Mouse (Mus musculus) activated CD4-positive, CD25-positive, alpha-beta regulatory T cell, adult 4 months (primary cell): ENCODE results near the gene Taf5l. TPM values are rescaled to one million over a fixed set of nuclear protein-coding genes. Genes with fewer than 3 reads are reported as not detected.

Experiments
- ATAC-seq: one replicate; pipeline ENCODE4 v1.8.0; 2017
- polyA plus RNA-seq, 2 experiments: library from polyadenylated mRNA; unstranded; fragments of 100-300 nt; shearing (Covaris generic); gene quantifications; one replicate each; pipeline ENCODE4 v1.2.1; 2017

Taf5l gene
- polyA plus RNA-seq, 2 experiments from 2014 or later = 12.0 to 13.7 TPM

DNA sequence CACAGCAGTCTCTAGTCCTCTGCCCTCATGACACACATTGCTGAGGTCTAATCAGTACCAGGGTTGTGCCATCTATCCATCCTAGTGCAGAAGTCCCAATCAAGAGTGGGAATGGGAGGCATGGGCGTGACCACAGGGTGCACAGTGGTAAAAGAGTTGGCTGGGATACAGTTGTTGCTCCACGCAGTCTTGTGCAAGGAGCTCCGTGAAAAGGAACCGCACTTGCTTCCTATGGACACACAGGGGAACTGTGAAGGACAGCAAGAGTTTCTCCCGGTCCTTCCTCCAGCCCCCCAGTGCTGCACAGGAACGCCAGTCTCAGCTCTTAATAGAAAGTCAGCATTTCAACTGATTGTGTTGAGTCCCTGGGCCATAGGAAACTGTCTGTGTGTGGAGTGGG lies 61.7 kb downstream of the Taf5l start:
- no peak for ATAC-seq

DNA sequence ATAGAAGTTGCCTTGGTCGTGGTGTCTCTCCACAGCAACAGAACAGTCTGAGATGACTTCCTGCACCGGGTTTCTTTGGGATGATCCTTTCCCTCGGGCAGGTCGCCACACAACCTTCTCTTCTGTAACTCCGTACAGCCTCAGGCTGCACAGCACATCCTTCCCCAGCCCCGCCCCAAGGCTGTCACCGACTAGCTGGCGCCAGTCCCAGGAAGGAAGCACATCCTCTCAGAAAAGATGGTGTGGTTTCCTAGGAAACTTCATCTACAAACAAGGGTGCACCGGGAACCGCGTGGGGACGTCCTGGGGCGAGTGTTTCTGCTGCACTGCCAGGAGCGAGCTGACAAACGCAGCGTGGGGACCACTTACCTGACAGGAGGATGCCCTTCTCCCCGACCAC lies 63.1 kb downstream of the Taf5l start:
- no peak for ATAC-seq

DNA sequence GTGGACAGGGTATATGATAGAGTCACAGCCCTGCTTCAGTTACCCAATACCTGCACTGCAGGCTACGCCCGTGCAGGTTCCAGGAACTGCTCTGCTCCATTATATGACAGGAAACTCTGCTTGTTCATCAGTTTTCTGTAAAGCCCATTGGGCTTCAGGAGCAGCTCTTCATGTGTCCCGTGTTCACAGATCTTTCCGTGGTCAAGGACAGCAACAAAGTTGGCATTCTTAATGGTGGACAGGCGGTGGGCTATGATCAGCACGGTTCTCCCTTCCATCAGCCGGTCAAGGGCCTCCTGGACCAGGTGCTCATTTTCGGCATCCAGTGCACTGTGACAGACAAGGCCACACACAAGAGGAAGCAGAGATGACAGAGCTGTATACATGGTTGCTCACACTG lies 67.0 kb downstream of the Taf5l start:
- no peak for ATAC-seq

DNA sequence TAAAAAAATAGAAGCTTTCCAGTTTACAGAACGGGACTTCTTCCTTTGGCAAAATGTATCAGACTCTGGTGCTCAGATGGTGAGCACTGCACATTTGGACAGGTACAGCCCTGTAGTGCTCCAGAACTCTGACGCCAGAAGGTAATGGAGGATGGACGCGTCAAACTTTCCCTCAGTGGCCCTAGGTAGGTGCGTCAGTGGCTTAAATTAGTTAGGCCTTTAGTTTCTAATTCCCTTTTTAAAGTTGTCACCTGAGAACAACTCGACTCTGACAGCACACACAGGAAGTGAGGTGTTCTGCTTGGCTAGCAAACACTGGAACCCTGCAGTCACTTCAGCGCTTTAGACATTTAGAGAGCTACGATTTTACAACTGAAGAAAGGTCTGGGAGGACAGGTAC lies 67.5 kb downstream of the Taf5l start:
- no peak for ATAC-seq

DNA sequence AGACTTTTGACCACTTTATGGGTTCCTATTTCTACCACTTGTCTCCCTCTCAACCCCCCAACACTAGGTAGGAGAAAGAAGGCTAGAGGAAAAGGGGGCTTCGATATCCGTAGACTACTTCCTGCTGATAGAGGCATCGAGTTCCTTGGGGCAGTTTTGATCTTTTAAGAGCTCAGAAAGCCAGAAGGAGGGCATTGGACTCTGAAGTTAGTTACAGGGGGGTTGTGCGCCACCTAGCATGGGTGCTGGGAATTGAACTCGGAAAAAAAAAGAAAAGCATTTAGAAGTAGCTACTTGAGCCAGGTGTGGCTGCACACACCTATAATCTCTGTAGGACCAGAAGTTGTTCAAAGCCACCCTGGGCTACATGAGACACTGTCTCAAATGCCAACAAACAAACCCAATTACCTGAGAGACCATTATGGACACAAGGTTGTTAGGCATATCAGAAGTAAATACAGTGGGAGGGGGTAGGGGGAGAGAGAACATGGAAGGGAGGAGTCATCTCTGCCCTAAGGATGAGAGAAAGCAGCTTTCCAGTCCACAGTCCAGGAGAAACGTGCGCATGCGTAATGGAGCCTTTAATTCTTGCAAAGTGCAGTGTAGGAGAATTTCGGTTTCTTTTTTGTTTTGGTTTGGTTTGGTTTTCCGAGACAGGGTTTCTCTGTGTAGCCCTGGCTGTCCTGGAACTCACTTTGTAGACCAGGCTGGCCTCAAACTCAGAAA lies 71.0 kb downstream of the Taf5l start:
- ATAC-seq = peak; percentile 58

DNA sequence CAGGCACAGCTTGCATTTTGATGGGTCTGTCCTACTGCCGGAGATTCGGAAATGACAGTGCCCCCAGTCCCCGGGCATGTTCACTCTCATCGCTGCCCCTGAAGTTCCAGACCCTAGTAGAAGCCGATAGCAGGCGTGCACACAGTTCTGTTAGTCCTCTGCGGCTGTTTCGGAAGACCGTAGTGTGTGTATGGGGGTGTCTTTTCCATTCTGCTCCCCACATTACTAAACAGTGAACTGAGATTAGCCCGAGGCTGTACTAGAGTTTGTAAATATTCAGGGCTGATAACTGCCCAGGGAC lies 71.6 kb downstream of the Taf5l start:
- peak; percentile 14 for ATAC-seq

DNA sequence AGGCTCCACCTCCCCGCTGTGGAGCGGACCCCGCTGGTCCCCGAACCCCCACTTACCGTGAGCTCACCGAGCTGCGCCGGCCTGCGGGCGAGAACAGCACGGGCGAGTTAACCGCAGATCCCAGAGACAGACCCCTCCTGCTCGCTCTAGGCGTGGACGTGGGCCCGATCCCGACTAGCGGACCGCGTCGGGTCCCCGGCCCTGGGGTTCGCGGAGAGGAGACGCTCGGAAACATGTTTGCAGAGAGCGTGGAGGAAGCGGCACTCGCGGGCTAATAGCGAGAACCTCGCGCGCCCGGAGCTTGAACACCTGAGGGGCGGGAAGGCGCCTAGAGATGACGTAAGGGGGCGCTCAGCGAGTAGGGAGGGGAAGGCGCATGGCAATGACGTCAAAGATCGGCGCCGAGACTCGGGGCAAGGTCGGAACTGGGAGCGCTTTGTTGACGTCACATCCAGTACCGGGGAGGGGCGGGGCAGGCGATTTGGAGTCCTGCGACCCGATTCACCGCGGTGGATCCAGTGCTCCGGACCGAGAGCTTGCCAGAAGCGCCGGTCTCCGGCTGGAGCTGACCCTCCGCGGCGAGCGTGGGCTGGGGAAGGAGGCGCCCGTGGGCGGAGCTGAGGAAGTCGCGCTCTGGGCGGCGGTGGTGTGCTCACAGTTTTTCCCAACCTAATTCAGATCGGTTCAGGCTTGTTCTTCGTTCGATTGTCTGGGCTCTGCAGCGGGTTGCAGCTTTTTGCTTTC lies 72.1 kb downstream of the Taf5l start, which contains the start of gene Nup133:
Gene Nup133 (minus strand): TSS at position 324 of the 744 bp plus-strand sequence.
- ATAC-seq = peak; percentile 85

Other genes starting within 250 kb of the Taf5l start
- 10 to 100 TPM; 14.2 to 20.3 TPM for gene Rab4a, start 215.4 kb downstream of the Taf5l start, polyA plus RNA-seq
- 1 to 10 TPM; 3.2 to 3.3 TPM for gene Ccsap, start 161.2 kb downstream of the Taf5l start, polyA plus RNA-seq
- gene Acta1, start 126.6 kb downstream of the Taf5l start, polyA plus RNA-seq = under 1 TPM in 1 of 2 experiments, not detected in 1; 0.48 TPM
- gene Nup133, start 72.1 kb downstream of the Taf5l start, polyA plus RNA-seq = 10 to 100 TPM in 1 of 2 experiments, 1 to 10 TPM in 1; 6.4 to 10.2 TPM
- 1 to 10 TPM in 1 of 2 experiments, under 1 TPM in 1; 0.69 to 2.0 TPM for gene Abcb10, start 38.3 kb downstream of the Taf5l start, polyA plus RNA-seq
- 1 to 10 TPM; 4.4 to 5.7 TPM for gene Urb2, start 111 bp upstream of the Taf5l start, polyA plus RNA-seq
- gene Galnt2, start 210.0 kb upstream of the Taf5l start, polyA plus RNA-seq = 10 to 100 TPM; 18.2 to 20.1 TPM